Mouse (Mus musculus) lung, postnatal 25 days (tissue): ENCODE measurements at regions not wholly inside any gene's neighbourhood (a gene's known extent, or its start where the extent isn't known, plus 50 kb on each side); places are given as distances from the start of the nearest gene placed in this dataset.
A peak's percentile ranks its signal among the peaks of the same experiment; 100 is the strongest.

Source experiments
- DNase-seq: peaks from one replicate; pipeline ENCODE4 v3.0.0; 2022; ENCODE audit warnings: low spot score

- DNase-seq = no peak
Measured at GRCm38 (mm10) chr11:114212136-114212535, 145.3 kb upstream of the Sdk2 start.

GRCm38 (mm10) chr11:114205192-114205591, 138.3 kb upstream of the Sdk2 start:
- DNase-seq = peak; percentile 42

- peak; percentile 67 for DNase-seq
Measured at GRCm38 (mm10) chr11:114203416-114203815, 136.6 kb upstream of the Sdk2 start.

GRCm38 (mm10) chr11:114202486-114202885, 135.6 kb upstream of the Sdk2 start:
- DNase-seq = no peak

GRCm38 (mm10) chr11:114199081-114199586, 132.3 kb upstream of the Sdk2 start:
- DNase-seq = no peak

- DNase-seq = peak; percentile 90
Measured at GRCm38 (mm10) chr11:114198317-114199032, 131.6 kb upstream of the Sdk2 start.

- DNase-seq = no peak
Measured at GRCm38 (mm10) chr11:114195291-114195690, 128.4 kb upstream of the Sdk2 start.

GRCm38 (mm10) chr11:114194055-114194706, 127.3 kb upstream of the Sdk2 start:
- DNase-seq = no peak

GRCm38 (mm10) chr11:114193018-114193417, 126.2 kb upstream of the Sdk2 start:
- DNase-seq = no peak

- no peak for DNase-seq
Measured at GRCm38 (mm10) chr11:114191661-114192060, 124.8 kb upstream of the Sdk2 start.

GRCm38 (mm10) chr11:114184970-114185882, 118.4 kb upstream of the Sdk2 start:
- peak; percentile 42 for DNase-seq

GRCm38 (mm10) chr11:114184431-114184830, 117.6 kb upstream of the Sdk2 start:
- DNase-seq = no peak

GRCm38 (mm10) chr11:114183231-114183630, 116.4 kb upstream of the Sdk2 start:
- no peak for DNase-seq

- DNase-seq = no peak
Measured at GRCm38 (mm10) chr11:114178746-114179472, 112.1 kb upstream of the Sdk2 start.

GRCm38 (mm10) chr11:114177789-114178188, 110.9 kb upstream of the Sdk2 start:
- no peak for DNase-seq

- no peak for DNase-seq
Measured at GRCm38 (mm10) chr11:114177281-114177680, 110.4 kb upstream of the Sdk2 start.

- no peak for DNase-seq
Measured at GRCm38 (mm10) chr11:114176671-114177212, 109.9 kb upstream of the Sdk2 start.

- DNase-seq = no peak
Measured at GRCm38 (mm10) chr11:114175437-114176131, 108.7 kb upstream of the Sdk2 start.

- DNase-seq = no peak
Measured at GRCm38 (mm10) chr11:114174871-114175270, 108.0 kb upstream of the Sdk2 start.

GRCm38 (mm10) chr11:114168231-114168661, 101.4 kb upstream of the Sdk2 start:
- DNase-seq = no peak
